In the genomic region with DNA sequence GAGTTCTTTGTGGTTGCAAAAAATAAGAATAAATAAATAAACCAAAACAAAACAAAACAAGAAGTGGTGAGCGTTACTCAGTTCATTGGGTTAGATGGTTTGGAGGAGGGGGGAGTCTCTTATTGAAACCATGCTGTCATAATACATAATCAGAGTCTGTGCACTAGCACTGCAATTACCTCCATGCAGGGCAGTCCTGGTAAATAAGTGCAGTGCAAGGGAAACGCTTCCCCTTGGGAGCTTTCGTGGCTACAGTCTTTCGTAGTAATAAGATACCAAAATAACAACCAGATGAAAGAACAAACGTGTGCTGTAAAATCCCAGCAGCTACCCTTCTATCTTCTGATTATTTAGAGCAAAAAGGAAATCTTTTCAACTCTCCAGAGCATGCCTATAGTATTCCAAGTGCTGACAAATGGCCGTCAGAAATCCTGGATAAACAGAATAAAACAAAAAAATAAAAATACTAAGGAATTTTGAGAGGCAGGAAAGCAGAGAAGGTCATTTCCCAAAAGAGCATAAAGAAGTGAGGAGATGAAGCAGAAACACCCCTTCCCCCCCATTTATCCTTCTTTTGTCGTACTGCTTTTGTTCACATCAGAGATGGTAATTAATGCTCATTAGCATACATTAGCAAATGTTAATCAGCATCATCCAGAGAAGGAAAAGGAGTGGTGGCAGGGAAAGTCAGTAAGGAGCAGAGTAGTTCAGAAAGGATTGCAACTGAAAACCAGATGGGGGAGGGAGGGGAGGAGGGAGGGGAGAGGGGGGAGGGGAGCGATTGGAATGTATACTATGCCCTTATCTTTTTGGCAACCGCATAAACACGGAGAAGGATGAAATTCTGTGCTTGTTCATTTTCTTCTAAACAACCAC, we compare ENCODE assay signal across 13 mouse cellular contexts. TPM values are rescaled to one million over a fixed set of nuclear protein-coding genes. Genes with fewer than 3 reads are reported as not detected.
DNase-seq lines count a peak whose midpoint lies in the region; ATAC-seq and TF ChIP-seq lines count a peak whose summit lies in the region.
"Had no signal": no experiment of that assay in that cellular context is flagged by ENCODE, and none has a peak within 500 bp of the region (broad histone marks: within the 10 kb centered on the region; RNA-seq: fewer than 3 reads in every experiment).

No protein-coding gene starts in this region.

- ATAC-seq in kidney, embryonic 16.5 days (ENCODE audit: low FRiP score, low TSS enrichment): peak; percentile 89
- peak; percentile 91 for ATAC-seq in neural tube, embryonic 12.5 days (ENCODE audit: low FRiP score, low read depth)
- no peak for ATAC-seq in inflammation-experienced regulatory T-cells, adult 6 months
- no peak for ATAC-seq in frontal cortex, adult (ENCODE audit: low TSS enrichment)

- peak overlapping the region; percentile 19 for H3K4me2 ChIP-seq in kidney, embryonic 16.5 days (replicated peaks; ENCODE audit: low read depth, low read length)
- H3K4me2 ChIP-seq in neural tube, embryonic 12.5 days (replicated peaks): peak overlapping the region; percentile 39

- TF ChIP-seq POLR2A in brain, embryonic 14.5 days (IDR thresholded peaks at IDR 0.05; ENCODE audit: borderline replicate concordance, extremely low read depth, insufficient read depth, insufficient read length, poor library complexity, severe bottlenecking): no peak

- DNase-seq in kidney, adult 9 months: no peak
- DNase-seq in brain, embryonic 14.5 days (ENCODE audit: low read depth): peak; percentile 88
- peak; percentile 20 for DNase-seq in hindbrain, embryonic 10.5 days (ENCODE audit: low spot score)
- no peak for DNase-seq in layer of hippocampus, adult 8-10 months (ENCODE audit: low spot score in 2 of 2)
- DNase-seq: cerebellum, adult 18-20 months; heart, postnatal 4 days; spleen, adult 18-20 months had no signal

- no peaks in the 10 kb centered on the region for H3K9me3 ChIP-seq in kidney, embryonic 16.5 days (ENCODE audit: low read length)
- no peaks in the 10 kb centered on the region for H3K9me3 ChIP-seq in hindbrain, embryonic 10.5 days
- H3K9me3 ChIP-seq in neural tube, embryonic 12.5 days: no peaks in the 10 kb centered on the region

- WGBS in kidney, embryonic 16.5 days: 10% methylated on average over 10 of the region's 10 CpGs
- 16% methylated on average over 10 of the region's 10 CpGs for WGBS in hindbrain, embryonic 10.5 days
- 11% methylated on average over 10 of the region's 10 CpGs for WGBS in neural tube, embryonic 12.5 days

- no peaks in the 10 kb centered on the region for H3K36me3 ChIP-seq in kidney, embryonic 16.5 days (ENCODE audit: insufficient read depth, low read length)
- H3K36me3 ChIP-seq in hindbrain, embryonic 10.5 days: no peaks in the 10 kb centered on the region
- no peaks in the 10 kb centered on the region for H3K36me3 ChIP-seq in neural tube, embryonic 12.5 days

- TF ChIP-seq CTCF in brain, embryonic 14.5 days (IDR thresholded peaks at IDR 0.05; ENCODE audit: borderline replicate concordance, extremely low read depth, insufficient read depth, insufficient read length): no peak

- no peaks in the 10 kb centered on the region for H3K27me3 ChIP-seq in kidney, embryonic 16.5 days (ENCODE audit: insufficient read depth, low read length)
- H3K27me3 ChIP-seq in hindbrain, embryonic 10.5 days (ENCODE audit: insufficient read depth, poor library complexity, severe bottlenecking): no peaks in the 10 kb centered on the region
- H3K27me3 ChIP-seq in neural tube, embryonic 12.5 days (replicated peaks): no peaks in the 10 kb centered on the region

- H3K4me1 ChIP-seq in kidney, embryonic 16.5 days (ENCODE audit: insufficient read depth, low read length): peaks cover 14% of the 10 kb centered on the region
- peaks cover 14% of the 10 kb centered on the region for H3K4me1 ChIP-seq in hindbrain, embryonic 10.5 days (replicated peaks)
- H3K4me1 ChIP-seq in neural tube, embryonic 12.5 days: peaks cover 8% of the 10 kb centered on the region; the same call in 1 of the 2 replicates

- H3K4me3 ChIP-seq in kidney, embryonic 16.5 days (ENCODE audit: low read length): no peak overlapping the region
- no peak overlapping the region for H3K4me3 ChIP-seq in hindbrain, embryonic 10.5 days
- H3K4me3 ChIP-seq in neural tube, embryonic 12.5 days: no peak overlapping the region

- no peak overlapping the region for H3K9ac ChIP-seq in kidney, embryonic 16.5 days (replicated peaks; ENCODE audit: low read length)
- H3K9ac ChIP-seq in neural tube, embryonic 12.5 days: no peak overlapping the region

- H3K27ac ChIP-seq in kidney, embryonic 16.5 days (ENCODE audit: low read length): peak overlapping the region; percentile 64
- H3K27ac ChIP-seq in hindbrain, embryonic 10.5 days: no peak overlapping the region; the same call in 1 of the 2 replicates
- H3K27ac ChIP-seq in neural tube, embryonic 12.5 days: no peak overlapping the region

RNA-seq across cellular contexts. Expression of gene Tmc1, which starts 30.4 kb away (rescaled TPM):
- polyA plus RNA-seq in kidney, embryonic 16.5 days (2015; fragmentation: Nextera tagmentation; extraction: Ambion mirVana): 0.06 TPM in 2 replicates
- 0.08 and 0.10 TPM in 2 replicates for polyA plus RNA-seq in brain, embryonic 14.5 days (2012; rRNA removed)
- polyA plus RNA-seq in hindbrain, embryonic 10.5 days (2016; fragmentation: Nextera tagmentation; extraction: Ambion mirVana): 0.31 and 0.41 TPM in 2 replicates
- 0.32 and 0.38 TPM in 2 replicates for polyA plus RNA-seq in neural tube, embryonic 12.5 days (2016; fragmentation: Nextera tagmentation; extraction: Ambion mirVana)
- under 1 TPM in 1 of 3 experiments, not detected in 2; 0.16 TPM for polyA plus RNA-seq in inflammation-experienced regulatory T-cells, adult 6 months (2017; shearing (Covaris generic))
- total RNA-seq in layer of hippocampus, adult 8-10 months (2022): not detected
- total RNA-seq: heart, postnatal 4 days; MEL had no signal
- polyA plus RNA-seq: liver, embryonic 16.5 days had no signal

Comparison
In these comparisons a context has a peak if more than half of its experiments do, and no peak if none do; other contexts are left out.
1. ATAC-seq: peak in kidney, embryonic 16.5 days (single experiment) and neural tube, embryonic 12.5 days (single experiment); none in inflammation-experienced regulatory T-cells, adult 6 months (single experiment) and frontal cortex, adult (single experiment).
2. DNase-seq: peak in brain, embryonic 14.5 days (single experiment) and hindbrain, embryonic 10.5 days (single experiment); none in kidney, adult 9 months (single experiment) and layer of hippocampus, adult 8-10 months (0 of 2).